Mouse (Mus musculus): Measurements from ENCODE around the gene Zfr. TPM values are rescaled to one million over a fixed set of nuclear protein-coding genes. Genes with fewer than 3 reads are reported as not detected.

The Zfr gene
- polyA plus RNA-seq, 1 experiment from 2014 or later, result 109 TPM

DNA sequence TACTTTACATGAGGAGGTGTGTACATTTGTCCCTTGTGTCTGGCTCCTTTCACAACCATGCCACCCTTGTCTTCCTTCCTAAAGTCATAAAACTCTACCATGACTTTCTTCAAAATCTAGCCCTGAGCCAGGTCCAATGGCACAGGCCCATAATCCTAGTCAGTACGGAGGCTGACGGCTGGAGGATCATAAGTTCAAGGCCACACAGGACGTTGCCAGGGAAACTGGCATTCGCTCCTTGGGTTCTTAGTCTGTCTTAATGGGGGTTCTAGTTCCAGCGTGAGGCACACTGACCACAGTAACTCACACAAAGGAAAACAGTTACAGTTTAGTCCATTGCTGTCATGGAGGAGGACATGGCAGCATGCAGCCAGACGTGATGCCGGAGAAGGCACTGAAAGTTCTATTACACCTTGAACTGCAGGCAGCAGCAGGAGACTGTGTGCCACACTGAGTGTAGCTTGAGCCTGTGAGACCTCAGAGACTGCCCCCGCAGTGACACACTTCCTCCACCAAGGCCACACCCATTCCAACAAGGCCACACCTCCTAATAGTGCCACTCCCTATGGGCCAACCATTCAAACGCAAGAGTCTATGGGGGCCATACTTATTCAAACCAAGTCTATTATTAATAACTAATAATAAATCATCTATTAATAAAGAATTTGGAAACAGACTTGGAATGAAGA lies 26.5 kb upstream of the Zfr start:
- Histone ChIP-seq H3K4me1 (no peaks in the 10 kb centered on the region), H3K9ac (no peak overlapping the region), H3K36me3 (no peaks in the 10 kb centered on the region), H3K9me3 (replicated peaks) (no peaks in the 10 kb centered on the region), H3K27me3 (no peaks in the 10 kb centered on the region), H3K4me2 (no peak overlapping the region), H3K4me3 (replicated peaks) (no peak overlapping the region), H3K27ac (no peak overlapping the region)
- WGBS, result 89% methylated on average over 9 of the region's 9 CpGs
- no peak for ATAC-seq (replicated peaks; ENCODE audit: low FRiP score)

DNA sequence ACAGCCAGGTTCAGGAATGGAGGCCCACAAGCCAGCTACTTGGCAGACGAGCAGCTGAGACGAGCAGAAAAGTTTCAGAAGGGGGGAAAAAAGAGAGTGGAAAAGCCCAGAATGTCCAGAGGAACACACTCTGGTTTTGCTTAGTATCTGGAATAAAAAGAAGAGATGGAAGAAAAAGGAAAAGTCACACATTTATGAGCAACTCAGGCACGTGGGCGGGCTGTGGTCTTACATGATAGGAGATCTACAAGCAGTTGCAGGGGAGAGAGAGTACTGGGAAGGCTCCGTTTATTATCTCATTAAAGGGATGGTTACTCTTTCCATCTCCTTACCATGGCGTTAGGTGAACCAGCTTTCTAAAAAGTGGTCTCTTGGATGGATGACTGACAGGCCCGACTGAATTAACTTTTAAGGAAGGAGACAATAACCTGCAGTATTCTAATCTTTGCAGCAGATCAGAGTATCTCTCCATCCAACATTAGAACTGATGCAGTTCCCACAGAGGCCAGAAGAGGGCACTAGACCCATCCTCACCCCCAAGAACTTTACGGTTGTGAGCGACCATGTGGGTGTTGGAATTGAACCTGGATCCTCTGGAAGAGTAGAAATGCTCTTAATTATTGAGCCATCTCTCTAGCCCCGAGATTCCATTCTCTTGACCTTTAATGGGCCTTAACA lies 25.7 kb upstream of the Zfr start:
- Histone ChIP-seq H3K27ac (no peak overlapping the region), H3K4me3 (replicated peaks) (no peak overlapping the region), H3K4me2 (no peak overlapping the region), H3K27me3 (no peaks in the 10 kb centered on the region), H3K36me3 (no peaks in the 10 kb centered on the region), H3K4me1 (no peaks in the 10 kb centered on the region), H3K9me3 (replicated peaks) (no peaks in the 10 kb centered on the region), H3K9ac (no peak overlapping the region)
- WGBS, result 62% methylated on average over 10 of the region's 10 CpGs
- ATAC-seq (replicated peaks; ENCODE audit: low FRiP score), result no peak

DNA sequence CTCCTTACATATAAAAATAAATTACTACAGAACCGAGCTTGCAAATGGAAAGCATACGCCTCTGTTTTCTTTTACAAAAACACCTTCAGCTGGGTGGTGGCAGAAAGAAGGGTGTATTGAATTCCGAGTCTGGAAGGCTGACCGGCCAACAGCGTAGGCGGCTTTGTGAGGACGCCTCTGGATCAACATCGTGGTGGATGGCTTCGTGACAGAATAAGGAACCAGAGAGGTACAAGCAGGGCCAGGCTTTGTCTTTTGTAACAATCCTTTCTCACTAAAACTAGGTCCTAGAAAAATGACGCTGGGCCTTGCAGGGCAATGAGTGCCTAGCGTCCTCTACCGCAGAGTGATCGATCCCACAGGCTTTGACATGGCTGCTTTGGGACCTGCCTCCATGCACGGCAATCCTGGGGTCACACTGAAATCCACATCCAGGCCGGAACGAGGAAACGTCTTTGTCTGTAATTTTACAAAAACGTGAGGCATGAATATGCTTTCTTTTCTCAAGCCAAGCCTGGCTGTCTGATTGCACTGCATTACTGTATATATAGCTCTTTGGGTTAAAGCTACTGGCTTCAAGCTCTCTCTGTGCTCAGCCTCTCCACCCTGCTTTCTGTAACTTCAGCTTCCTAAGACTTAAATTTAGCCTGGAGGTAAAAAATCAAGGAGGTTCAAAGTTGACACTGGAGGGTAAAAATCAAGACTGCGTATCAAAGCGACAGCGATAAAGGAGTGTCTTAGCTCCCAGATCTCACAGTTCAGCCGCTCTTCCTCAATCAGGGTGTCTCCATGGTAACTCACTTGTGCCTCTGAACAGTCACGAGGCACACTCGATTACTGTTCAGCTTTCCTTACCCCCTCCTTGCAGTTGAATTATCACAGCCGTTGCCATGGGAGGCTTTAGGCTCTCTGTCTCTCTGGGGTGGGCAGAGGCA lies 24.3 kb upstream of the Zfr start:
- WGBS, result 72% methylated on average over 25 of the region's 25 CpGs
- ATAC-seq (replicated peaks; ENCODE audit: low FRiP score), result no peak

DNA sequence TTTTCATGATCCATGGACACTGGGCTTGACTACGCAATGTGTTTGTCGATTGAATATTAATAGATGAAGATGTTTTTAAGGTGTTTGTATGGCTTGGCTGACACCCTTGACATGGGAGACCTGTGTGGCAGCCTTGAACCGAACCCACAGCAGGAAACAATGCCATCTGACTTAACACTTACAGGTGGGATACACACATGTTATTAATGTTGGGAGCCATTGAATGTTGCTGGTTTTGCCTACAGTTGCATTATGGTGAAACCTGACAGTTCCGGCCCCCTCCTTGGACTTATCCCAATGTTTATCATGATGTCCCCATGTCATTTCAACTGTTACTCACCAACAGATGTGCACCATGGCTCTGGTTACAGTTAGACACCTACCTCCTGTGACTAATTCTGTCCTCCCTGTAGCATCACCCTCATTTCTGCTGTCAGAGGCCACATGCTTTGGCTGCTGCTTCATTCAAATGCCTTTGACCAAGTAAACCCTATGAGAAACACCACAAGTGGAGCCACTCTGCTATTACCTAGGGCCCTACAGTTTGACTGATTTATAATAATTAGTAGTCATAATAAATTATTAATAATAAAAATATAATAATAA lies 23.6 kb upstream of the Zfr start:
- Histone ChIP-seq H3K36me3 (no peaks in the 10 kb centered on the region), H3K27me3 (no peaks in the 10 kb centered on the region), H3K9ac (no peak overlapping the region), H3K9me3 (replicated peaks) (no peaks in the 10 kb centered on the region; the same call in 1 of the 2 replicates), H3K27ac (no peak overlapping the region), H3K4me1 (no peaks in the 10 kb centered on the region), H3K4me2 (no peak overlapping the region), H3K4me3 (replicated peaks) (no peak overlapping the region)
- ATAC-seq (replicated peaks; ENCODE audit: low FRiP score), result no peak
- 90% methylated on average over 4 of the region's 4 CpGs for WGBS

More for the DNA sequence above, 24.3 kb upstream of the Zfr start:
- Histone ChIP-seq H3K27me3 (no peaks in the 10 kb centered on the region), H3K4me3 (replicated peaks) (no peak overlapping the region), H3K36me3 (no peaks in the 10 kb centered on the region), H3K4me1 (no peaks in the 10 kb centered on the region), H3K4me2 (no peak overlapping the region), H3K27ac (no peak overlapping the region), H3K9ac (no peak overlapping the region), H3K9me3 (replicated peaks) (no peaks in the 10 kb centered on the region; the same call in 1 of the 2 replicates)

DNA sequence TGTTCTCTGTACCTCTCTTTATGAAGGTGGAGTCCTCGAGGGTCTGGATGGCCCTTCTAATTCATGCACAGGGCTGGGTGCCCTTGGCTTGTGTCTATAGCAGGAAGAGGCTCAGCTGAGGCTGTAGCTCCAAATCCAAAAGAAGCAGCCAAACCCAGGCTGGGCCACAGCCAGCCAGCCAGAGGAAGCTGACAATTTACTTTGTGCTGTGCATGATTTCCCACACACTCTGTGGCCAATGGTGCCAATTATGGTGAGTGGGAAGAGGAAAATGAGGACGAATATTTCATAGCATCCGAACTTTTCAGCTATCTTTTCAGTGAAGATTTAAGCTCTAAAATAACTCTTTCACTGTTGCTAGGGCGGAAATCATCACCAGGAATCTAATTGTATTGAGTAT lies 21.2 kb upstream of the Zfr start:
- WGBS, result 86% methylated on average over 4 of the region's 4 CpGs
- Histone ChIP-seq H3K9me3 (replicated peaks) (peaks cover 2% of the 10 kb centered on the region; the same call in 1 of the 2 replicates), H3K4me1 (no peaks in the 10 kb centered on the region), H3K4me2 (no peak overlapping the region), H3K27ac (no peak overlapping the region), H3K4me3 (replicated peaks) (no peak overlapping the region), H3K27me3 (no peaks in the 10 kb centered on the region), H3K36me3 (no peaks in the 10 kb centered on the region), H3K9ac (no peak overlapping the region)
- ATAC-seq (replicated peaks; ENCODE audit: low FRiP score), result no peak

DNA sequence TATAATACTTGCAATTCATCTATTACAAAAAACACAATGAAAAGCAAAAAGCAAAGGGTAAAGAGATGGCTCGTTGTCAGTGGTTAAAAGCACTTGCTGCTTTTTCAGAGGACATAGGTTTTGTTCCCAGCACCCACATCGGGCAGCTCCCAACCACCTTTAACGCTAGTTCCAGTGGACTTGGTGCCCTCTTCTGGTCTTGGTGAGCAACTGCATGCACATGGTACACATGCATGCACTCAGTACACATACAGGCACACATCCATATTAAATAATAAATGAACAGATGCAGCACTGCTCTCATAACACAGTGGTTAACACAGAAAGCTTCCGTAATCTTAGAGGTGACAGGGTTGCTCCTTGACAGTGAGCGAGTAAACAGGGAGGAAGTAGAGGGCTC lies 20.3 kb upstream of the Zfr start:
- ATAC-seq (replicated peaks; ENCODE audit: low FRiP score), result no peak
- no peak overlapping the region for H3K4me2 ChIP-seq
- H3K4me3 ChIP-seq (replicated peaks), result no peak overlapping the region
- no peaks in the 10 kb centered on the region for H3K36me3 ChIP-seq
- 91% methylated on average over 5 of the region's 5 CpGs for WGBS
- H3K4me1 ChIP-seq, result no peaks in the 10 kb centered on the region
- H3K9me3 ChIP-seq (replicated peaks), result peaks cover 2% of the 10 kb centered on the region; the same call in 1 of the 2 replicates
- H3K27me3 ChIP-seq, result no peaks in the 10 kb centered on the region
- no peak overlapping the region for H3K27ac ChIP-seq
- H3K9ac ChIP-seq, result no peak overlapping the region

DNA sequence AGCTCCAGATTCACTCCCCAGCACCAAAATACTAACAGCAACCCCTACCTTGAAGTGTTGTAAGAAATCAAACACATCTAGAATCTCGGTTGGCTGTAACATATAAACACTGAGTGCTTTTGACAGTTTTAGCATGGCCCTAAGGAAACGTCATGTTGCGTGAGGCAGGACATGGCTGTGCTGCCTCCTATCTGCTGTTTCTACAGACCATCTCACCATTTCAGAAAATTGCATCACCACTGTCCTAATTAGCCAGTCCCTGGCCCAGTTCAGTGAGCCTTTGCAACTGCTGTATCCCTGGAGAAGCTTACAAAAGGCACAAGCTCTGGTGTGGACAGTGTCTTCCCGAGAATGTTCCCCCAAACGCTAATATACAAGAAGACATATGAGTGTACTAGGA lies 16.7 kb upstream of the Zfr start:
- H3K27me3 ChIP-seq, result no peaks in the 10 kb centered on the region
- no peak for ATAC-seq (replicated peaks; ENCODE audit: low FRiP score)
- WGBS, result 66% methylated on average over 5 of the region's 5 CpGs

DNA sequence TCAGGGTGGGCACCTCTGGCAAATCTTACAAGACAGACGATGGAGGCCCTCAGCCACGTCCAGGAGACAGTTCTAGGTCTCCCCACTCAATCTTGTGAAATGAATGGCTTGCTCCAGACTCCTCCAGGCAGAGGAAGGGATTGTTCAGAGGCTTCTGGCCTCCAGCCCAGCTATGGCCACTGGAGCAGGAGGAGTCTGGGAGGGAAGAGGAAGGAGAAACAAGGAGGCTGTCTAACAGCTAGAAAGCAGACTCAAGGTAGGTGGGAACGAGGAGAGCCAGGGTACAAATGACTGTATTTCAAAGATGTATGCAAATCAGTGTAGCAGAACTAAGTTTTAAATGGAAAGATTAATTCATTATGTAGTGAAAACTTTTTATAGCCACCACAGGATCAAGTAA lies 13.9 kb upstream of the Zfr start:
- Histone ChIP-seq H3K4me1 (no peaks in the 10 kb centered on the region), H3K36me3 (no peaks in the 10 kb centered on the region), H3K27me3 (no peaks in the 10 kb centered on the region), H3K4me3 (replicated peaks) (no peak overlapping the region), H3K4me2 (no peak overlapping the region), H3K27ac (no peak overlapping the region), H3K9me3 (replicated peaks) (0 out of 2 replicates have a peak, but pooled peaks cover 2% of the 10 kb centered on the region), H3K9ac (no peak overlapping the region)
- ATAC-seq (replicated peaks; ENCODE audit: low FRiP score), result no peak
- WGBS, result 60% methylated on average over 3 of the region's 3 CpGs

More for the DNA sequence above, 16.7 kb upstream of the Zfr start:
- no peak overlapping the region for H3K27ac ChIP-seq
- peaks cover 2% of the 10 kb centered on the region; the same call in 1 of the 2 replicates for H3K9me3 ChIP-seq (replicated peaks)
- no peak overlapping the region for H3K4me3 ChIP-seq (replicated peaks)
- H3K4me1 ChIP-seq, result no peaks in the 10 kb centered on the region
- no peak overlapping the region for H3K4me2 ChIP-seq
- H3K36me3 ChIP-seq, result no peaks in the 10 kb centered on the region
- H3K9ac ChIP-seq, result no peak overlapping the region

DNA sequence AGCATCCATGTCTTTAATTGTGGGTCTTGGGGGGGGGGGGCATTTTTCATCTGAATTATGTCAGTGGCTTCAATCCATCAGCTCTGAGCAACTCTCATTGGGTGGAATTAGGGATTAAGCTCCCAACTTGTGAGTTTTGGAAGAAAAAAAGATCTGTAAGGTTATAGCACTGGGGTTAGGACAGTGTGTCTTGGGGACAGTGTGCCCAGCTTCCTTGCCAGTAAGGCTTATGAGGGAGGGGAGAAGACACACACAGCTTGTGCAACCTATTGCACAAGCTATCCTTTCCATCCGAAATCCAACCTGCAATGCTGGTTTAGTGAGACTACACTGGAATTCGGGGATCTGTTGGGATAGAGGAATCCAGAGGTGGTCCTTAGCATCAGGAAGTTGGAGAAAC lies 12.8 kb upstream of the Zfr start:
- Histone ChIP-seq H3K4me1 (no peaks in the 10 kb centered on the region), H3K4me3 (replicated peaks) (no peak overlapping the region), H3K9ac (no peak overlapping the region), H3K9me3 (replicated peaks) (0 out of 2 replicates have a peak, but pooled peaks cover 2% of the 10 kb centered on the region), H3K27ac (no peak overlapping the region), H3K27me3 (no peaks in the 10 kb centered on the region), H3K36me3 (no peaks in the 10 kb centered on the region), H3K4me2 (no peak overlapping the region)
- ATAC-seq (replicated peaks; ENCODE audit: low FRiP score), result no peak
- 83% methylated on average over 2 of the region's 2 CpGs for WGBS

DNA sequence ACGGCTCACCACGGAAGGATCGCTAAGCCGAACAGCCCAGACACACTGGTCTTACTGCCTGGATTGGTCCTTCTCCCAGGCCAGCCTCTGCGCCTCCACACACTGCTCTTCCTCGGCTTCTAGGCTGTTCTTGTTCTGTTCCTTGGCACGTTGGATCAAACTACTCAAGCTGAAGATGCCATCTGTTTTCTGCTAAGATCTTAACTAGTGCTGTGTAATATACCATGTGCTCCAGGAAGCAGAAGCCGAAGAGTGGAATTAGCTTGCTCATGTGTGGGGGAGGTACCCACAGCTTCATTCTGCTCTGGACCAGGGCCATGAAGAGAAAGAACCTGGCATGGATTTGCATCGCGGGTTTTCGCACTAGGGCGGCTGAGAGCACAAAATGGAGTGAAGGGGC lies 11.2 kb upstream of the Zfr start:
- Histone ChIP-seq H3K4me2 (no peak overlapping the region), H3K36me3 (no peaks in the 10 kb centered on the region), H3K27ac (no peak overlapping the region), H3K27me3 (no peaks in the 10 kb centered on the region), H3K4me3 (replicated peaks) (no peak overlapping the region), H3K9ac (no peak overlapping the region), H3K4me1 (no peaks in the 10 kb centered on the region), H3K9me3 (replicated peaks) (no peaks in the 10 kb centered on the region)
- 92% methylated on average over 12 of the region's 12 CpGs for WGBS
- ATAC-seq (replicated peaks; ENCODE audit: low FRiP score), result no peak

DNA sequence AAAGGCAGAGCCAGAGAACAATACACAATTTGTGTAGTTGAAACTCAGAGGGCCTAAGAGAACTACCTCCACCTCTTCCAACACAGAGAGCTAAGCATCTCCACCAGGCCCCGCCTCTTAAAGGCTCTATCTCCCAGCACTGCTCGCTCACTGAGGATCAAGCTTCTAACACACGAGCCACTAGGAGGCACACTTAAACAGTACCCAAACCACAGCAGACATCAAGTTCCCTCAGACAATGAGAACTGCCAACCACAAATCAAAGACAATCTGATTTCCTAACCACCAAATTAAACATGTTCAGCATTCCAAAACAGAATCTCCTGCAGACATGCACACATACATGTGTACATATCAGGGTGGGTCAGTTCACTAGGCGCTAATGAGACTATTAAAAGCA lies 9.4 kb upstream of the Zfr start:
- 77% methylated on average over 4 of the region's 4 CpGs for WGBS
- no peak for ATAC-seq (replicated peaks; ENCODE audit: low FRiP score)
- Histone ChIP-seq H3K9ac (no peak overlapping the region), H3K36me3 (no peaks in the 10 kb centered on the region), H3K27ac (no peak overlapping the region), H3K4me2 (no peak overlapping the region), H3K4me3 (replicated peaks) (no peak overlapping the region), H3K4me1 (no peaks in the 10 kb centered on the region), H3K27me3 (no peaks in the 10 kb centered on the region), H3K9me3 (replicated peaks) (no peaks in the 10 kb centered on the region)
